Mouse (Mus musculus): ENCODE data around the gene Cntnap4. TPM values are rescaled to one million over a fixed set of nuclear protein-coding genes. Genes with fewer than 3 reads are reported as not detected.

Cntnap4 gene
- total RNA-seq (2021): 10 to 100 TPM; 16.8 to 20.7 TPM
- long read RNA-seq, experiment 1, full-length matches to known transcripts: 14 of 15 reads
- long read RNA-seq, experiment 1, partial matches to known transcripts: 1 of 15 reads
- long read RNA-seq, experiment 1, other reads (novel, unspliced or antisense): 0 of 15 reads
- long read RNA-seq, experiment 2, full-length matches to known transcripts: 10 of 13 reads
- long read RNA-seq, experiment 2, partial matches to known transcripts: 1 of 13 reads
- long read RNA-seq, experiment 2, other reads (novel, unspliced or antisense): 2 of 13 reads

DNA sequence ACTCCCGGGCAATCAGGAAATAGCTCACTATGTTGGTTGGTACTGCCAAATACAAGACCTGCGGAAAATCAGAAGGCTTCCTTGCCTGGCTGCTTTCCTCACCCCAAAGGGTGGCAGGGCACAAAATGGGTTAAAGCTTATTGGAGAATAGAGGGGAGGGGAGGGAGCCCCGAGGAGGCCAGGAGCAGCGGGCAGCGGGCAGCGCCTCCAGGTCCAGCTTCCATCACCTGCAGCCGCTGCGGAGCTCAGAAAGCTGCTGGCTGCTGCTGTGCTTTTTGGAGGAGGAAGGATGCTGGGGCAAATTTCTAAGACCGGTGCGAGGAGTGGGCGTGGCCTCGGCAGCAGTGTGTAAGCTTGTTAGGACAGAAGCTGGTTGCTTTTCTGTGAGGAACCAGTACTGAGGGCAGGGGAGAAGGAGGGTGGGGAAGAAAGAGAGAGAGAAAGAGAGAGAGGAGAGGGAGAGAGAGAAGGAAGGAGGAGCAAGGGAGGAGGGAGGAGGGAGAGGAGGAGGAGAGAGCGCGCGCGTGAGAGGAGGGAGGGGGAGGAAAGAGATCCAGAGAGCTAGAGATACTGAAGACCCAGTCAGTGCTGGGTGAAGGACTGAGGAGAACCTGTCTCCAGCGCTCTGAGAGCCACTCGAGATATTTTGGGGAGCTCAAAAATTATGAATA lies at the start of gene Cntnap4:
Gene Cntnap4, plus strand, starts transcription at position 573 of the 671 bp plus-strand sequence.
- DNase-seq (ENCODE audit: low spot score in 2 of 2): peak; percentile 46 to 64

DNA sequence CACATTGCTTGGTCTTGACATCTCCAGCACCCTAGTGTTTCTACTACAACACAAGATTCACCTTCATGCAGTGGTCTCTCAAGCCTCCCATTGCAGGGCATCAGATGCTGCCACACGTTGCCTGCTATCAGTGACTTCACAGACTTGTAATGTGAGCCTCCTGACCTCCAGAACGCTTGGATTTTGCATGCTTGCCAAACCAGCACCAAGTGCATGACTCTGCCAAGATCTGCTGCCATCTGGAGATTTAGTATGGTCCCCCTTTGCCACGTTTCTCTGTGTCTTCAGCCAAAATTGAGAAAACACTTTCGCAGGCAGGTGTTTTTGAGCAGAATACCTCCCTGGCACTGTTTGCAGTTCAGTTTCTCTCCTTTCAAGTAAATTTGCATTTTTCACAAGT lies 12.5 kb upstream of the Cntnap4 start:
- no peak for DNase-seq (ENCODE audit: low spot score in 2 of 2)

DNA sequence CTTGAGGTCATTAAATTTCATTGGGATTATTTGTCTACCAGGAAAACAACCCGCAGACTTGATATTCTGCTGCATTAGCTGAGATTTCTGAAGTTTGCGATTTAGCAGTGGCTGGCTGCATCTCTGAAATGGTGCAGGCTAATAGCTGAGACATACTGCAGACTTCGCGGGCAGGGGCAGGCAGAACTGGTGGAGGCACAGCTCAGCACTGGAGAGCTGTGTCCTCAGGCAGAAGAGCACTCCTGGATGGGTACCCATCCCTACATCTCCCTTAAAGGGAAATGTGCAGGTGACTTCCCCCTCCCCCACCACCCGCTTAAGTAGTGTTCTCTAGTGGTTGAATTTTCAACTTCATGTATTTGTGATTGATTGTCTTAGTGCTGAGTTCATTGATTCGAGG lies 698 bp downstream of the Cntnap4 start:
- DNase-seq (ENCODE audit: low spot score in 2 of 2): peak in 1 of 2 experiments; percentile 15

DNA sequence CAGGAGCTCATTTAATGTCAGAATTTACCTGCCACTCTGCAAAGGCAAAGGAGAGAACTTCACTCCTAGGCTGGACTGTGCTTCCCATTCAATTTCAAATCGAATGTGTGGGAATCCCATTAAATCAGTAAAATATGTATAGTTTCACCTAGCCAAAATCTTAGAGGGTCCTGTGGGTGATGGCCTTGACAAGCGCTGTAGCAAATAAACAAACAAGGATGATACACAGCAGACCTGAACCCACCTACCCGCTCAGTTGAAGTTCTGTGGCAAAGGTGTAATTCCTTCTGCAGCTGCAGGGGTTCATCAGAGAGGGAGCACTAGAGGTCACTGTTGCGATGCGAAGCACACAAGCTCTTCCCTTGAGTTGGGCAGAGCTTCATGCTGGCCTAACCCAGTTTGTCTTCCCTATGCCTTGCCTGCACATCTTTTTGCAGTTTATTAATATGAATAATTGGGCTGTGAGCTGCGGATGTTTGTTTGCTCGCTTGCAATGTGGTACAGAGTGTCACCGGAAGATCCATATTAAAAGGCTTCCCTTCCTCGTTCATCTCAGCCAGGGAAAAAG lies 1.6 kb downstream of the Cntnap4 start:
- peak; percentile 45 to 66 for DNase-seq (ENCODE audit: low spot score in 2 of 2)

DNA sequence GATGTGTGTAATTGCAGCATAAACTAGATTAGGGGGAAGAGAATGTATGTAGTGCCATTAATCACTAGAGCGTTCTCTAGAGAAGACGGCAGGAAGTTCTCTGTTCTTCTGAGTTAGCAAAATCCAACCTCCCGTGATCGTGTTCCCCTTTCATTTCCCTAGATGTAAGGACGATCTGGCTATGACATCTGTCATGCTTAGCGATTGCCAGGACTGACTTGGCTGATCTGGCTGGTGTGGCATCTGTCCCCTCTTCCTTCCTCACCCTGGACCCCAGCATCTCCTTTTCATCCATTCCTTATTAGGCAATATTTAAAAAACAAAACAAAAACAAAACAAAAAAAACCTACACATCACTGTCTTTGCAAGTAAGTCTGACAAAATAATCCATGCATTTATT lies 11.6 kb downstream of the Cntnap4 start:
- DNase-seq (ENCODE audit: low spot score in 2 of 2): no peak

DNA sequence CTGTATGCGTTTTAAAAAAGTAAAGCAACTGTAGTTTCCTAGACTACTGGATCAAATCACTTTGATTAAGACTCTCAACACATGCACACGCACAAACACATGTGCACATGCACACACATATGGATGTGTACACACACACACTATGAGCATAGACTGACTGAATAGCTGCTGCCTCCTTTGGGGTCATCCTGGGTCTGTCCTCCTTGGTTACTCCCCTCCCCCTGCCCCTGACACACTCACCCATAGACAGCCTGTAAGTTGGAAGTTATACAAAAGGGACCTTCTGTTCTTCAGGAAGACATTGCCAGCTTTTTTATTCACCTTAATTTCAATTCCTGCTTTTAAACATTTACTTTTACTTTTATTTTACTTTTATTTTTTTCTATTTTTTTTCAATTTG lies 13.6 kb downstream of the Cntnap4 start:
- no peak for DNase-seq (ENCODE audit: low spot score in 2 of 2)

DNA sequence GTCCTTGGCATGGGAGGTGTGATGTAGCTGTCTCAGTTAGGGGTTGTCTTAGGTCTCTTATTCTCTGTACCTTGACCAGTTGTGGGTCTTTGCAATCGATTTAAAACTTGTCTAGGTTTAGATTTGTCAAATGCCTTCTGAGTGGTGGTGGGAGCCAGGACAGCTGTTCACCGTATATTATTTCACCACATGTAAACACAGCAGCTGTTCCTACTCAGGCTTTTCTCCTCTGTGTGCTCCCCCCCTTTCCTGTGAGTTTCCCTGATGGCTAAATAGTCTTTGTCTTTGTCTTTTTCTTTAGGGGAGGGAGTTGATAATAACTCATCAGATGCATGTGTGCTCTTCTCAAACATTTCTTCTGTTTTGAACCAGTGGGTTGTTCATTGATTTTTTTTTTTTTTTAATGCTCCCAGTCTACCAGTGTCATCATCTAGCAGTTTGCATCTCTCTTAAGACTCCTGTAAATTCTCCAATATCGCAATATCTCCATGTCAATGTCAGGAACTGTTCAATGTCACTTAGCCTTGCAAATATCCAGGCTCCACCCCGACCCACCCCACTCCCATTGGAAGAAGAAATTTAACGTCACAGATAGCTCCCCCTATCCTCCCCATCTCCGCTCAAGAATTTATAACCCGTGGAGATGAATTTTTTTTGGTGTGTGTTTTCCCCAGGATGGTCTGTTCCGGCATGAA lies 18.7 kb downstream of the Cntnap4 start:
- DNase-seq (ENCODE audit: low spot score in 2 of 2): no peak

DNA sequence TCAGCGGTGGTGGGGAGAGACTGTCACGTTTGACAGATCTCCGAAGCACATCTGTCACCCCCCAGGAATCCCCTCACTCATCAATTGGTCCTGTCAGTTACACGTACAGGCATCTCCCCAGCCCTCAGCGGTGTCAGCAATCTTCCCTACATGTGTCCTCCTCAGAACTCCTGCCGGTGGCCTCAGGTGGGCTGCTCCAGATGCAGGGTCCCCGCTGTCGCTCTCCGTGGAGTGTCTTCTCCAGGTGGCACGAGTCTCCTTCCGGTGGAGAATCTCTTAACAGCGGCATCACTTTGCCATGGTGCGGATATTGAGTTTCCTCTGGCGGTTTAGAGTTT lies 19.2 kb downstream of the Cntnap4 start:
- no peak for DNase-seq (ENCODE audit: low spot score in 2 of 2)

DNA sequence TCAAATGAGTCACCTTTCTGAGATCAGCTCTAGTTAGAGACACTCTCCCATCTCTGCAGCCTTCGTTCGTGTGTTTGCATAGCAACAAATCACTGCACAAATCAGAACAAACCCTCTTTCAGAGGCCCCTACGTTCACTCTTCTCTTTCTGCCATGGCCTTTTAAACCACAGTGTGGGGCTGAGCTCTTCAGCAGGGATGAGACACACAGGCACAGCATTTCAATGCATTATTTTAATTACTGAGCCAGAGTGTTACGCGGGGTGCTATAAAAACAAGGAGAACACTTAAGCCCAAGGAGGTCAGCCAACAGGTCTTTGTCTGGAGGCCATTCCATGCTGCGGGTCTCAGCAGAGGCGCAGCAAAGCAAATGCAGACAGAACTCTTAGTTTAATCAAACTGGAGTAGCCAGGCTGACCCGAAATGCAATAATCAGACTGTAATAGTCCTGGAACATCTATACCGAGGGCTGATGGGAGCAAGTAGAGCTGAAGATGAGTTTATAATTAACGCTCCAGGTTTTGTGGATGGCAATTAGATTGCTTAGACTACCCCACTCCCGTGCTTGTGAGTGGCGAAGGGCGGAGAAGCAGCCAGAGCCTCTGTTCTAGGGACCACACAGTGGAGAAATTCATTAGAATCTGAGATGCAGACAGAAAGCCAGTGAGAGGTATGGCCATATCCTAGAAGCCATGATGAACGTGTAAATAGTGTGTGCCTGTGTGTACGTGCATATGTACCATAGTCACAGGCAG lies 26.4 kb downstream of the Cntnap4 start:
- no peak for DNase-seq (ENCODE audit: low spot score in 2 of 2)

DNA sequence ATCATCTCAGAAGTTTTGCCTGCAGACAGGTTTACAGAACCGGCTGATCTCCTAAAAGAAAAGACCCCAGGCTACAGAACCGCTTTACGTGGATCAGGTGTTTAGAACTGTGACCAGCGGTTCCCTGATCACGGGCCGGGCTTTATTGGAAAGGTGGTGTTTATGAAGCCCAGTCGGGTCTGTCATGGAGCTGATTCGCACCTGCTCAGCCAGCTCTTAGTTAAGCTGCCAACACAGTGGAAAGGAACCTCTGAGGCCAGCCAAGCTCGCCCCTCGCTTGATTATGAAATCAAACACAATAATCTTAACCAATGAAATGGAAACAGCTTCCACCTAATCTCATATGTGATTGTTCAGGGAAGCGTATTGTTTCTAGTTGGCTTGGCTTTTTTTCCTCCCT lies 30.1 kb downstream of the Cntnap4 start:
- DNase-seq (ENCODE audit: low spot score in 2 of 2): no peak

DNA sequence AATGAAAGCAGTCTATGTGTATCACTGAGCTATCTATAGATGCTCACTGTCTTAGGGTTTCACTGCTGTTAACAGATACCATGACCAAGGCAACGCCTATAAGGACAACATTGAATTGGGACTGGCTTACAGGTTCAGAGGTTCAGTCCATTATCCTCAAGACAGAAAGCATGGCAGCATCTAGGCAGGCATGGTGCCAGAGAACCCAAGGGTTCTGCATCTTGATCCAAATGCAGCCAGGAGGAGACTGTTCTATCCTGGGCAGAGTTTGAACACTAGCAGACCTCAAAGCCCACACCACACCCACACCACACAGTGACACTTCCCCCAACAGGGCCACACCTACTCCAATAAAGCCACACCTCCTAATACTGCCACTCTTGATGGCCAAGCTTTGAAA lies 31.3 kb downstream of the Cntnap4 start:
- DNase-seq (ENCODE audit: low spot score in 2 of 2): no peak

DNA sequence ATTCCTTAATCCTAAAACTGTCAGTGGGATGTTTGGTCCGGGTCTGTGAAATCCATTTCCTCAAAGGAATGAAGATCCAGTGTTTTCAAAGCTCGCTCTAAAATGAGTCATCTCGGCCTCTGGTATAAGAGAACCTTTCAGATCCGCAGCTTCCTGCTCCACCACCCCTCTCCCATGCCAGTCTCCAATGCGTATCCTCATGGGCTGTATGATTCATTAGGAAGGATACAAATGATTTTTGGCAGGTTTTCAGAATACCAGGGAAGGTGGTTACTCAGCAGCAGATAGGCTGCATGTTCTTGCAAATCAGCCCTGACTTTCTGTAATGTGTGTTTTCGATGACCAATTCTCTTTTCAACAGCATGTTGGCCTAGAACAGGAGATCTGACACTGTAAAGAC lies 40.3 kb downstream of the Cntnap4 start:
- DNase-seq (ENCODE audit: low spot score in 2 of 2): no peak

DNA sequence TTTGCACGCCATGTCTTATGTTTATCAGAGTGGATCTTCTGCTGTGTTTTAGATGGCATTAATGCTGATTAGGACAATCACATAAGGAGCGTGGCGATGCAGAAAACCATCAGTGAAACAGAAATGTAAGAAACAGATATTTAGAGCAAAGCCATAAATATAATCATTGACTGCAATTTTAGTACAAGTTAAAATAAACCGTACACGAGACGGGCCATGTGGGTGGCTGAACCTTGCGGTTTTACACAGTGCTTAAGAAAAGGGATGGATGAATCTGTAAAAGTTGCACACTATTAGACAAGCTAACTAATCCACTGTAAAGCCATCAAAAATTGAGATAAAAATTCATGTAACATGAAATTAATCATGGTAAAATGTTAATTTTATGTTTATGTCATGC lies 58.9 kb downstream of the Cntnap4 start:
- DNase-seq (ENCODE audit: low spot score in 2 of 2): peak in 1 of 2 experiments; percentile 9

DNA sequence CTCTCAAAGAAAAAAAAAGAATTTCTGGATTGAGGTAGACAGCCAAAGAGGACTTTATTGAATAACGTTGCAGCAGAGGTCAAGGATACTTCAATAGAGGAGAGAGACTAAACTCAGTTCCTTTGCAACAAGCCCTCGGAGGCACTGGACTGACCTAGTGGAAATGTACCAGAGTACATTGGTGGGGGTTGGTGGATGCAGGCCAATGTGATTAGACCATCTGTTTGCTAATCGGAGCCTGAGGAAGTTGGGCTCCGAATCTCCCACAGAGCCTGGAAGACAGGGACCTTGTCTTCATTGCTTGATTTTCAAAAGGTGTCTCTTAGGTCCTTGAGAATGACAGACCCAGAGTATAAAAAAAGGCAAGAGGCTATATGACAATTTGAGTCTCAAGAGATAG lies 82.8 kb downstream of the Cntnap4 start:
- DNase-seq (ENCODE audit: low spot score in 2 of 2): no peak

DNA sequence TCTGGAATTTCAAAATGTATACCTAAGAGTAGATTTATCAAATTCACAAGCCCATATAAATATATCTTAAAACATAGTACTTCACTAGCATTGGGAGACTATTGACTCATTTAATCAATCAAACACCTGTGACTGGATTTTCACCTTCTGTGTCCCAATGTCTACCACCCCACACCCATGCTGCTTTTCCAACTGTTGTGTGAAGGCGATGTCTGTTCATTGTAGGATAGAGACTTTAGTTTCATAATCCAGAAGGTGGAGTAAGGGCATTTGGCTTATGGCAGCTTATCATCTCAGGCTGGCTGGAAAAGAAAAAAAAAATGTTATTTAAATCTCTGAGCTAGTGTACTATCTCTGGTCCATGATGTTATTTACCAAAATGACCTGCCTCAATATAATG lies 83.4 kb downstream of the Cntnap4 start:
- no peak for DNase-seq (ENCODE audit: low spot score in 2 of 2)

DNA sequence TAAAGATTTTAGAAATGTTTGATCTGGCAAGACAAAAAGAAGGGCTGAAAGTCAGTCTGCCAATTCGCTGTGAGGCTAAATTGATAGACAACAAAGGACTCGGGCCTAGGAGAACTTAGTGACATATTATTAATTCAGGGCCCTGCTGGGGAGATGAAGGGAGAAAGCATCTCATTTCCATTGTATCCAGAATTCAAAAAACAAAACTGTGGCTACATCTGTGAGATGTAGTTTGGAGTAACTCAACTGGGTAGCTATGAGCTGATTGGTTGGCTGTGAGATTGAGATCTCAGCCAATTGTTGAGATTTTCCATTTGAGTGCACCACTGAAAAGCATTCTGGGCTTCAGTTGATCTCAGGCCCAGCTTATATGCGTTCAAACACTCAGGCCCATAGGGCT lies 84.2 kb downstream of the Cntnap4 start:
- no peak for DNase-seq (ENCODE audit: low spot score in 2 of 2)

DNA sequence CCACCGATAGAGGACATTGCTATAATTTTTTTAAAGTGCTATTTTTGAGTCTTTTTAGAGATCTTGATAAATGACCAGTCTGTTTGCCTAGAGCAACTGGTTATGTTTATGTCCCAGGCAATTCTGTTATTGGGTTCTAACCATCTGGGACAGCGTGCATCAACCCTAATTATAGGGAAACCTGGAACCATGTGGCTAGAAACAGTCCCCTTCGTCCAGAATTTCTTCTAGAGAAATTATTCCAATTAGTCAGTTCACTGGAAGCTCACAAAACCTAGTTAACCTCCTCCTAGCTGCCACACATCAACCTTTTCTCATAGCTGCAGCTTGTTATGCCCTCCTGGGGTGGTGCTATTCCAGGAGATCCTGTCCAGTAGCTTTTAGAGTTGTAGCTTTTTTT lies 94.2 kb downstream of the Cntnap4 start:
- DNase-seq (ENCODE audit: low spot score in 2 of 2): no peak

DNA sequence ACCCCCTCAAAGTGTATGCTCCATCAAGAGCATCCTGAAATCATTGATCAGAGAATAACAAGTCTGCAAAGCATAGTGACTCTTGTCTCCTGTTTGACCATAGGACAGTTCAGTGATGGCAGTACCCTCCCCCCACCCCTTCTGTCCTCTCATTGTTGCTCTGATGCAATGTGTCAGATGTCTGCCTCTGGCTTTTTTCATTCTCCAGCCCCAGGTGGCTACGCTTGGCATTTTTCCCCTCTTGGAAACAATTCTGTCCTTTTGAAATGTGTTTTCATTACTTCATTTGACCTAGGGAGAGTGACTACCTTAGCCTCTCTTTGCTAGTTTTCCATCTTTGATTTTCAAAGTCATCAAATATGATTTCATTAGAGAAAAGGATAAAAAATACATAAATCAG lies 104.8 kb downstream of the Cntnap4 start:
- DNase-seq (ENCODE audit: low spot score in 2 of 2): no peak

DNA sequence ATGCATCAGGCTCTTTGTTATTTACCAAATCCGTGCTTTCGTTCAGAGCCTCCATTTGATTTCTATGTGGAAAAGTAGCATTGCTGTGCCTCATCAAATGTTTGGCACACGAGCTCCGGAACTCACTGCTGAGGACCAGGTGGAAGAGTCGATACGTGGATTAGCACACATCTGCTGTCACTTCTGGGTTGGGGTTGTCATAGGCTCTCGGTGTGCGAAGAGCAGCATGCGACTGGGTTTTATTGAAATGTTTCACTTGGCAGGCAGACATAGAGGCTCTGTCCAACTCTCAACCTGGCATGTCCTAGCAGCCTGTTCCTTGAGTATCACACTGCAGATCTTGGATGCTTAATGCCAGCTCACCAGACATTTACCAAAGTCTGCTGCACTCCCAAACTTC lies 111.9 kb downstream of the Cntnap4 start:
- DNase-seq (ENCODE audit: low spot score in 2 of 2): no peak

DNA sequence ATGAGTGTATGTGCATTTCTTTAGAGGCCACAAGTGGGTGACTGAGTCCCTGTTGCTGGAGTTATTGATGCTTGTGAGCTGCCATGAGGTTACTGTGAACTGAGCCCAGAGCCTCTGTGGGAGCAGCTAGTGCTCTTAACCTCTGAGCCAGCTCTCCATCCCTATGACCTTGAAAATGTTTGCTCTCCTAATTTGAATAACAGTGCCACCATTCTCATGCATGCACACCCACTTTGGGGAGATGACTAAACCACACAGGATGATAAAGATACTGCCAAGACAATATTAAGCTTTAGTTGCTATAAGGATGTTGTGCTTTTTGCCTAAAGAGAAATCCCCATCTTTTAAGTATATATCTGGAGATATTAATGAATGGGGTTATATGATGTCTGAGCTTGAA lies 125.9 kb downstream of the Cntnap4 start:
- no peak for DNase-seq (ENCODE audit: low spot score in 2 of 2)

DNA sequence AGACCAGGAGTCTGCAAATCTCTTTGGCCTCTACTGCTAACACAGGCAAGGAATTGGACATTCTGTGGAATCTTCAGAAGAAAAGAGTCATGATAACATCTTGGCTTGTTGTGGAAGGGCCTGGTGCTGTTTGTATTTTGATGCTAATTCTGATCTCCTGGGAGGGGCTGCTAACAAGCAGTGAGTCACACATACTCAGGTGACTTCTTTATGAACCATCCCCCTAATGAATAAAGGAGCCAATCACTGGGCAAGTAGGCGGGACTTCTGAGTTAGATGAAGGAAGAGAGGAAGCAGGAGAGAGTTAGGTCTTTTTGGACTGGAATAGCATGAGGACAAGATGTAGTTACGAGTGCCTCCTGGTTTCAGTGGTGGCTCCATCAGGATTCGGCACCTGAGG lies 128.3 kb downstream of the Cntnap4 start:
- no peak for DNase-seq (ENCODE audit: low spot score in 2 of 2)

DNA sequence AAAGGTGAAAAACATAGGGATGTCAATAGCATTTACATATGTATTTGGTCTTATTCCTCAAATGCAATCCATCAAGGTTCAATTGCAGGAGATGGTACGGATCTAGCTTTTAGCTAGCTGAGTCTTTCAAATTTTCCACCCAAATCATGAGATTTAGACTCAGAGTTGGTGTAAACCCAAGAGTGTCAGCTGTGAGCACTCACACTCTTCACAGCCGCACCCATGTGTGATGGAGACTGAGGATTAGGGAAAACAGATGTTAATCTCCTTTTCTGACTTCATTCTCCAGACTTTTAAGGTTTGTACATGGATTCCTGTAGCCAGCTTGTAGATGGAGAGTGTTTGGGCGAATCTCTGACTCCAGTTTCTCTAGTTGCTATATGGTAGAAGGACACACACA lies 147.1 kb downstream of the Cntnap4 start:
- peak in 1 of 2 experiments; percentile 9 for DNase-seq (ENCODE audit: low spot score in 2 of 2)
